In genomic region chr8:111568029-111568428, GRCm38 (mm10) we compare ENCODE assay signal across 11 mouse cellular contexts. TPM values are rescaled to one million over a fixed set of nuclear protein-coding genes. Genes with fewer than 3 reads are reported as not detected.
DNase-seq lines count a peak whose midpoint lies in the region; ATAC-seq and TF ChIP-seq lines count a peak whose summit lies in the region.
"Had no signal": no experiment of that assay in that cellular context is flagged by ENCODE, and none has a peak within 500 bp of the region (broad histone marks: within the 10 kb centered on the region; RNA-seq: fewer than 3 reads in every experiment).

No protein-coding gene starts in this region.

- no peak overlapping the region for H3K4me3 ChIP-seq in gastrocnemius, adult 2 months
- H3K4me3 ChIP-seq in midbrain, embryonic 15.5 days: no peak overlapping the region
- no peak overlapping the region for H3K4me3 ChIP-seq in midbrain, embryonic 16.5 days (ENCODE audit: low read depth, low read length)
- no peak overlapping the region for H3K4me3 ChIP-seq in hindbrain, embryonic 13.5 days
- H3K4me3 ChIP-seq in myocyte: no peak overlapping the region
- H3K4me3 ChIP-seq: forebrain, embryonic 15.5 days had no signal

- 54% methylated on average over 3 of the region's 3 CpGs for WGBS in midbrain, embryonic 15.5 days
- 67% methylated on average over 3 of the region's 3 CpGs for WGBS in midbrain, embryonic 16.5 days
- 59% methylated on average over 3 of the region's 3 CpGs for WGBS in hindbrain, embryonic 13.5 days

- H3K27ac ChIP-seq in gastrocnemius, adult 2 months: peak overlapping the region; percentile 71
- no peak overlapping the region; the same call in 1 of the 2 replicates for H3K27ac ChIP-seq in midbrain, embryonic 15.5 days
- no peak overlapping the region for H3K27ac ChIP-seq in midbrain, embryonic 16.5 days (ENCODE audit: low read length)
- peak overlapping the region; percentile 66 for H3K27ac ChIP-seq in hindbrain, embryonic 13.5 days
- H3K27ac ChIP-seq: forebrain, embryonic 15.5 days; kidney, postnatal 0 days had no signal

- no peaks in the 10 kb centered on the region for H3K9me3 ChIP-seq in midbrain, embryonic 15.5 days
- no peaks in the 10 kb centered on the region for H3K9me3 ChIP-seq in midbrain, embryonic 16.5 days (replicated peaks; ENCODE audit: control insufficient read depth, low read length, poor library complexity, severe bottlenecking)
- no peaks in the 10 kb centered on the region for H3K9me3 ChIP-seq in hindbrain, embryonic 13.5 days
- H3K9me3 ChIP-seq: forebrain, embryonic 15.5 days had no signal

- no peaks in the 10 kb centered on the region for H3K27me3 ChIP-seq in midbrain, embryonic 15.5 days (replicated peaks)
- no peaks in the 10 kb centered on the region for H3K27me3 ChIP-seq in midbrain, embryonic 16.5 days (ENCODE audit: control insufficient read depth, insufficient read depth, low read depth, low read length)
- no peaks in the 10 kb centered on the region for H3K27me3 ChIP-seq in hindbrain, embryonic 13.5 days
- no peaks in the 10 kb centered on the region for H3K27me3 ChIP-seq in myocyte (ENCODE audit: control insufficient read depth, insufficient read depth, insufficient read length)
- H3K27me3 ChIP-seq: forebrain, embryonic 15.5 days had no signal

- peaks cover 55% of the 10 kb centered on the region for H3K4me1 ChIP-seq in midbrain, embryonic 15.5 days
- peaks cover 42% of the 10 kb centered on the region for H3K4me1 ChIP-seq in midbrain, embryonic 16.5 days (ENCODE audit: control insufficient read depth, insufficient read depth, low read length)
- H3K4me1 ChIP-seq in hindbrain, embryonic 13.5 days (replicated peaks): peaks cover 64% of the 10 kb centered on the region

- intact Hi-C loops in gastrocnemius, adult 2 months (cut with DNase I): no loop called here
- intact Hi-C loops in gastrocnemius, postnatal 36 days (cut with DNase I): no loop called here

- H3K36me3 ChIP-seq in midbrain, embryonic 15.5 days (replicated peaks): no peaks in the 10 kb centered on the region
- no peaks in the 10 kb centered on the region for H3K36me3 ChIP-seq in midbrain, embryonic 16.5 days (ENCODE audit: control insufficient read depth, insufficient read depth, low read length)
- no peaks in the 10 kb centered on the region for H3K36me3 ChIP-seq in hindbrain, embryonic 13.5 days
- no peaks in the 10 kb centered on the region for H3K36me3 ChIP-seq in myocyte (ENCODE audit: control insufficient read depth, insufficient read depth)
- H3K36me3 ChIP-seq: forebrain, embryonic 15.5 days had no signal

- ATAC-seq in midbrain, embryonic 15.5 days (replicated peaks): 0 out of 2 replicates have a peak, but pooled peaks have one; percentile 3
- no peak for ATAC-seq in midbrain, embryonic 16.5 days
- no peak for ATAC-seq in hindbrain, embryonic 13.5 days (ENCODE audit: low FRiP score)
- ATAC-seq: forebrain, embryonic 15.5 days had no signal

- DNase-seq in gastrocnemius, adult 2 months: no peak
- DNase-seq in gastrocnemius, postnatal 36 days: no peak
- no peak for DNase-seq in right cerebral cortex, adult 18-20 months
- no peak for DNase-seq in testis, postnatal 14 days (ENCODE audit: low spot score)
- DNase-seq: lung, postnatal 36 days had no signal

- no peak overlapping the region for H3K9ac ChIP-seq in midbrain, embryonic 15.5 days
- H3K9ac ChIP-seq in midbrain, embryonic 16.5 days (ENCODE audit: low read depth, low read length): no peak overlapping the region
- H3K9ac ChIP-seq in hindbrain, embryonic 13.5 days: peak overlapping the region; percentile 49
- H3K9ac ChIP-seq: forebrain, embryonic 15.5 days had no signal

- peaks cover 91% of the 10 kb centered on the region for H3K79me2 ChIP-seq in myocyte (ENCODE audit: control insufficient read depth, insufficient read depth)

- no peak overlapping the region for H3K4me2 ChIP-seq in midbrain, embryonic 15.5 days
- no peak overlapping the region for H3K4me2 ChIP-seq in midbrain, embryonic 16.5 days (ENCODE audit: low read length)
- H3K4me2 ChIP-seq in hindbrain, embryonic 13.5 days: no peak overlapping the region
- peak overlapping the region; percentile 26 for H3K4me2 ChIP-seq in myocyte (ENCODE audit: low read depth)
- H3K4me2 ChIP-seq: forebrain, embryonic 15.5 days had no signal

- no peak for TF ChIP-seq CTCF in gastrocnemius, adult 2 months (IDR thresholded peaks at IDR 0.05)

- no peak overlapping the region for H3ac ChIP-seq in myocyte (ENCODE audit: control insufficient read depth, insufficient read length)

- TF ChIP-seq POLR2A in myocyte (IDR thresholded peaks at IDR 0.05; ENCODE audit: insufficient read length, low read depth): no peak

TF ChIP-seq in myocyte, 11 proteins besides CTCF, POLR2A, EP300 and RAD21:
- TF ChIP-seq MYOG (IDR thresholded peaks at IDR 0.05; ENCODE audit: control insufficient read depth in 1 of 3, insufficient read depth in 1 of 3, insufficient read length in 2 of 3, low read depth in 2 of 3) (peak in 1 of 3 experiments; percentile 10), MYOD1 (IDR thresholded peaks at IDR 0.05; ENCODE audit: control insufficient read depth in 1 of 3, insufficient read length in 2 of 3, low read depth in 2 of 3) (peak in 1 of 3 experiments; percentile 60), USF1 (IDR thresholded peaks at IDR 0.05; ENCODE audit: low read depth) (no peak)

RNA-seq across cellular contexts. Expression of gene Znrf1, which starts 32.1 kb away (rescaled TPM):
- total RNA-seq in gastrocnemius, adult 2 months (2021): 10 to 100 TPM; 58.6 to 69.8 TPM
- 10 to 100 TPM; 55.6 TPM for total RNA-seq in gastrocnemius, postnatal 36 days (2021)
- 106 and 119 TPM in 2 replicates for polyA plus RNA-seq in midbrain, embryonic 15.5 days (2015; fragmentation: Nextera tagmentation; extraction: Ambion mirVana)
- 73.2 and 73.4 TPM in 2 replicates for polyA plus RNA-seq in midbrain, embryonic 16.5 days (2015; fragmentation: Nextera tagmentation; extraction: Ambion mirVana)
- 77.3 and 80.0 TPM in 2 replicates for polyA plus RNA-seq in hindbrain, embryonic 13.5 days (2015; fragmentation: Nextera tagmentation; extraction: Ambion mirVana)
- polyA plus RNA-seq in myocyte (2012; fragmentation: generic; extraction: Trizol): 39.2 TPM

RNA-seq across cellular contexts. Expression of gene Wdr59, which starts 46.1 kb away (rescaled TPM):
- total RNA-seq in gastrocnemius, adult 2 months (2021): 1 to 10 TPM; 7.9 to 8.2 TPM
- total RNA-seq in gastrocnemius, postnatal 36 days (2021): 1 to 10 TPM; 7.1 to 8.1 TPM
- 6.8 and 8.3 TPM in 2 replicates for polyA plus RNA-seq in midbrain, embryonic 15.5 days (2015; fragmentation: Nextera tagmentation; extraction: Ambion mirVana)
- 8.0 and 9.1 TPM in 2 replicates for polyA plus RNA-seq in midbrain, embryonic 16.5 days (2015; fragmentation: Nextera tagmentation; extraction: Ambion mirVana)
- 7.4 and 8.3 TPM in 2 replicates for polyA plus RNA-seq in hindbrain, embryonic 13.5 days (2015; fragmentation: Nextera tagmentation; extraction: Ambion mirVana)
- polyA plus RNA-seq in myocyte (2012; fragmentation: generic; extraction: Trizol): 10.2 TPM

Comparison
In these comparisons a context has a peak if more than half of its experiments do, and no peak if none do; other contexts are left out.
1. H3K27ac ChIP-seq: peak in gastrocnemius, adult 2 months (single experiment) and hindbrain, embryonic 13.5 days (single experiment); none in midbrain, embryonic 15.5 days (single experiment) and midbrain, embryonic 16.5 days (single experiment).